Mouse (Mus musculus): ENCODE results near the gene Prr23a3. TPM values are rescaled to one million over a fixed set of nuclear protein-coding genes. Genes with fewer than 3 reads are reported as not detected.

Prr23a3 gene
- polyA plus RNA-seq, 1 experiment from 2014 or later: not detected

DNA sequence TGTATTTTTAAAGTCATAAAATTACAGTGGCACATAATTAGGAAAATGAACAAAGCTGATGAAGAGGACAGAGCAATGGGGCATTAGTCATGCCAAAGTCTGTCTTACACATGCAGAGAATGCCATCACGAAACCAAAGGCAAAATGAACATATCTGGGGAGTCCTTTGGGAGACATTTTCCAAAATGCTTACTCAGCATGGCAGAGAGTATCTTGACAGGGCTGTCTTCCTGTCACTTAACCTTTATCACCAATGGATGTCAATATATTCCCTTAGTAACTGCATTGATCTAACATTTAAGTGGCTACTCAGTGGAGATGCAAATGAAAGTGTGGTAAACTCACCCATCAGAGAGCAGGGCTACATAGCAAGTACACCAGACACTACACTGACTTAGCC lies 36.9 kb downstream of the Prr23a3 start:
- H3K4me1 ChIP-seq: no peaks in the 10 kb centered on the region
- H3K4me3 ChIP-seq: no peak overlapping the region
- H3K27ac ChIP-seq: no peak overlapping the region
- H3K4me2 ChIP-seq (replicated peaks): no peak overlapping the region
- peaks cover 12% of the 10 kb centered on the region for H3K9me3 ChIP-seq (replicated peaks)
- no peaks in the 10 kb centered on the region for H3K27me3 ChIP-seq
- H3K9ac ChIP-seq: no peak overlapping the region
- ATAC-seq (ENCODE audit: low FRiP score): no peak
- no peaks in the 10 kb centered on the region for H3K36me3 ChIP-seq
- WGBS: 89% methylated on average over 1 of the region's 1 CpGs

DNA sequence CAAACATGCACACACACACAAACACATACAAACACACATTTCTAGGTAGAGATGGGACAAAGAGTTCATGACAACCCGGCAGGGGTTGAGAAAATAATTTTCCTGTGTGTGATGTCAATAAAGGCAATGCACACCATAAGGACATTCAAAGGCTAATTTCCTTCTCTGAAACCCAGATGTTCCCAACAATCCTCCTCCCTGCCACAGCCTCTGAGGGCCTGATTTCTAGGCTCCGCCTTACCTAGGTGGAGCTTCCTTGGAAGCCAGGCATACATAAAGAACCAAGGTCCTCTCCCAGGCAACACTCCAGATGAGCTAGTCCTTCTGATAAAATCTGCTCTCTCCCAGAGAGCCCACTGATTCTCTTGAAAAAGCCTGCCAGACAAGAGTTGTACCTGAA lies 38.3 kb downstream of the Prr23a3 start, which contains the start of gene 7420426K07Rik:
Gene 7420426K07Rik (plus strand): TSS at position 301 of the 400 bp plus-strand sequence.
- no peaks in the 10 kb centered on the region for H3K27me3 ChIP-seq
- no peak within 1 kb of the TSS for H3K9ac ChIP-seq
- no peaks in the 10 kb centered on the region for H3K4me1 ChIP-seq
- H3K27ac ChIP-seq: no peak within 1 kb of the TSS
- no peaks in the 10 kb centered on the region for H3K36me3 ChIP-seq
- no peak within 1 kb of the TSS for H3K4me3 ChIP-seq
- ATAC-seq (ENCODE audit: low FRiP score): no peak
- WGBS: 96% methylated on average over 2 of the region's 2 CpGs
- H3K9me3 ChIP-seq (replicated peaks): no peaks in the 10 kb centered on the region
- H3K4me2 ChIP-seq (replicated peaks): no peak within 1 kb of the TSS

Other genes starting within 250 kb of the Prr23a3 start
- not detected in 2 replicates for gene Prr23a1, start 22.3 kb upstream of the Prr23a3 start, polyA plus RNA-seq (2016; fragmentation: Nextera tagmentation; extraction: Ambion mirVana)
- not detected in 2 replicates for gene Prr23a2, start 8.3 kb upstream of the Prr23a3 start, polyA plus RNA-seq (2016; fragmentation: Nextera tagmentation; extraction: Ambion mirVana)
- gene 7420426K07Rik, start 38.4 kb downstream of the Prr23a3 start, polyA plus RNA-seq (2016; fragmentation: Nextera tagmentation; extraction: Ambion mirVana): not detected in 2 replicates
- 1.6 and 2.0 TPM in 2 replicates for gene Foxl2, start 90.5 kb downstream of the Prr23a3 start, polyA plus RNA-seq (2016; fragmentation: Nextera tagmentation; extraction: Ambion mirVana)
- gene Faim, start 121.6 kb downstream of the Prr23a3 start, polyA plus RNA-seq (2016; fragmentation: Nextera tagmentation; extraction: Ambion mirVana): 85.8 and 87.1 TPM in 2 replicates
- not detected in 2 replicates for gene Gm1123, start 170.9 kb downstream of the Prr23a3 start, polyA plus RNA-seq (2016; fragmentation: Nextera tagmentation; extraction: Ambion mirVana)